Mouse (Mus musculus) olfactory bulb, adult 2 months (tissue): ENCODE measurements around the gene Qk.

Source experiments
- CTCF ChIP-seq: fragments of 200-500 bp; IDR thresholded peaks from 2 replicates; pipeline ENCODE4 v1.5.1; 2012; ENCODE audit warnings: low read depth, mild to moderate bottlenecking, low read length, moderate library complexity; ENCODE audit not compliant: insufficient read depth
- POLR2A ChIP-seq: fragments of 200-500 bp; IDR thresholded peaks from 2 replicates; pipeline ENCODE4 v1.6.1; 2012; ENCODE audit warnings: mild to moderate bottlenecking, low read depth, low read length, moderate library complexity; ENCODE audit not compliant: insufficient read depth

DNA sequence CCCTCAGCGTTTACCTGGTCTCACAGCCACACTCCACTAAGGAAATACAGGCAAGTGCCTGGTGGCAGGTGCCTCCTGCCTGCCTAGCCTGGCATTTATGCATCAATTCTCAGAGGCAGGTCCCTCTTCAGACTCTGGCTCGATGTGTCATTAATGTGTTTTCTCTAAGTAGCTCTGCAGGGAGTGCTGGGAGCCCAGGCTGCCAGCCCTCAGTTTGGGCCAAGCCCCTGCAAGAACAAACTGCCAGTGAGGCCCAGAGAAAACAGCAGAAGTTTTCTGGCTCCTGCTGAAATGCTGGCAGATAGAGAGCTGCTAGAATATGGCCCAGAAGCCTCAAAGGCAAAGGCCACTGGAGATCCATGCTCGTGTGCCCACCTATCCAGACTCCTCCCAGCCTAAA is 131.2 kb downstream of the Qk start:
- TF ChIP-seq CTCF (no peak), POLR2A (no peak)
